Comparison of ENCODE assay signal across 10 mouse cellular contexts in the genomic region with DNA sequence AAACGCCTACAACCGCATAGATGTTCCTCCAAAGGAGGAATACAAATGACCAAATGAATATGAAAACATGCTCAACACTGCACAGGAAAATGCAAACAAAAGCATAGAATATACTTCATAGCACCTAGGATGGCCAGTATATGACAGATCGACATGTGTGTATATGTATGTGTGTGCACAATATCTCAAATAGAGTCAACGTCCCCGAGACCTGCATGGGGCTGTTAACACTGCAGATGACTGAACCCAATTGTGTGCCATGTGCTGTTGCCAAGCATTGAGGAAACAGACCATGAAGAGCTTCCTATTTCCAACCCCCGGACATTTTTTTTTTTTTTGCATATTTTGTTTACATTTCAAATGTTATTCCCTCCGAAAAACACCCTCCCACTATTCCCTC. TPM values are rescaled to one million over a fixed set of nuclear protein-coding genes. Genes with fewer than 3 reads are reported as not detected.
DNase-seq lines count a peak whose midpoint lies in the region; ATAC-seq and TF ChIP-seq lines count a peak whose summit lies in the region.
"Had no signal": no experiment of that assay in that cellular context is flagged by ENCODE, and none has a peak within 500 bp of the region (broad histone marks: within the 10 kb centered on the region; RNA-seq: fewer than 3 reads in every experiment).

No protein-coding gene starts in this region.

- no peak for DNase-seq in kidney, postnatal 10 days
- DNase-seq in G1E (ENCODE audit: low spot score): no peak
- no peak for DNase-seq in thymus, adult 2 months
- DNase-seq: kidney, adult 18-20 months; thymus, postnatal 36 days had no signal

- H3K36me3 ChIP-seq in kidney, embryonic 15.5 days: peaks cover 47% of the 10 kb centered on the region
- peaks cover 36% of the 10 kb centered on the region for H3K36me3 ChIP-seq in G1E (replicated peaks)
- H3K36me3 ChIP-seq in forebrain, embryonic 15.5 days: peaks cover 36% of the 10 kb centered on the region
- peaks cover 25% of the 10 kb centered on the region for H3K36me3 ChIP-seq in thymus, adult 2 months (ENCODE audit: control insufficient read depth, insufficient read depth, low read length)

- TF ChIP-seq CTCF in G1E (IDR thresholded peaks at IDR 0.05; ENCODE audit: low read depth, low read length): no peak
- TF ChIP-seq CTCF in thymus, adult 2 months (IDR thresholded peaks at IDR 0.05; ENCODE audit: borderline replicate concordance, control insufficient read depth, extremely low read depth, insufficient read depth, low read length, poor library complexity): no peak

- peak; percentile 47 for ATAC-seq in kidney, embryonic 15.5 days (replicated peaks; ENCODE audit: low FRiP score)
- peak; percentile 63 for ATAC-seq in G1E (ENCODE audit: extremely low read depth, insufficient number of reproducible peaks, low FRiP score, poor library complexity, severe bottlenecking)
- ATAC-seq in forebrain, embryonic 15.5 days (replicated peaks): 0 out of 2 replicates have a peak, but pooled peaks have one; percentile 26
- peak; percentile 65 for ATAC-seq in megakaryocyte progenitor cell, adult 5-6 weeks (replicated peaks; ENCODE audit: poor library complexity)
- no peak for ATAC-seq in CD4-positive, CD25-positive, alpha-beta regulatory T cell, adult 4 months
- ATAC-seq in erythroblast, adult 5-6 weeks (replicated peaks; ENCODE audit: low FRiP score, poor library complexity, severe bottlenecking): no peak

- no peak overlapping the region for H3K9ac ChIP-seq in kidney, embryonic 15.5 days
- no peak overlapping the region for H3K9ac ChIP-seq in forebrain, embryonic 15.5 days (replicated peaks)

- no peak overlapping the region for H3K4me3 ChIP-seq in kidney, embryonic 15.5 days (replicated peaks)
- no peak overlapping the region for H3K4me3 ChIP-seq in G1E (ENCODE audit: low read depth, low read length)
- no peak overlapping the region for H3K4me3 ChIP-seq in forebrain, embryonic 15.5 days
- no peak overlapping the region for H3K4me3 ChIP-seq in thymus, adult 2 months (ENCODE audit: control insufficient read depth, insufficient read depth, low read length)

- peak overlapping the region; percentile 92 for H3K27ac ChIP-seq in kidney, embryonic 15.5 days
- H3K27ac ChIP-seq in forebrain, embryonic 15.5 days (replicated peaks): no peak overlapping the region
- no peak overlapping the region for H3K27ac ChIP-seq in thymus, adult 2 months (ENCODE audit: control insufficient read depth, insufficient read depth, low read length)

- H3K27me3 ChIP-seq in kidney, embryonic 15.5 days: no peaks in the 10 kb centered on the region
- H3K27me3 ChIP-seq in G1E (ENCODE audit: insufficient read depth, low read length): no peaks in the 10 kb centered on the region
- no peaks in the 10 kb centered on the region for H3K27me3 ChIP-seq in forebrain, embryonic 15.5 days
- no peaks in the 10 kb centered on the region for H3K27me3 ChIP-seq in thymus, adult 2 months (ENCODE audit: control insufficient read depth, insufficient read depth, low read length)

- 30% methylated on average over 7 of the region's 7 CpGs for WGBS in kidney, embryonic 15.5 days
- 37% methylated on average over 7 of the region's 7 CpGs for WGBS in forebrain, embryonic 15.5 days
- 81% methylated on average over 7 of the region's 7 CpGs for WGBS in thymus, adult 2 months

- peaks cover 7% of the 10 kb centered on the region; the same call in 1 of the 2 replicates for H3K4me1 ChIP-seq in kidney, embryonic 15.5 days
- H3K4me1 ChIP-seq in G1E (ENCODE audit: insufficient read depth, low read depth, low read length): peaks cover 32% of the 10 kb centered on the region
- 0 out of 2 replicates have a peak, but pooled peaks cover 5% of the 10 kb centered on the region for H3K4me1 ChIP-seq in forebrain, embryonic 15.5 days
- H3K4me1 ChIP-seq in thymus, adult 2 months (replicated peaks; ENCODE audit: control insufficient read depth, insufficient read depth, low read length): no peaks in the 10 kb centered on the region

- H3K4me2 ChIP-seq in kidney, embryonic 15.5 days: no peak overlapping the region
- H3K4me2 ChIP-seq in forebrain, embryonic 15.5 days (replicated peaks): no peak overlapping the region

- no peak for TF ChIP-seq POLR2A in thymus, adult 2 months (IDR thresholded peaks at IDR 0.05; ENCODE audit: control insufficient read depth, extremely low read depth, insufficient read depth, low read length, poor library complexity)

- H3K9me3 ChIP-seq in kidney, embryonic 15.5 days (replicated peaks): no peaks in the 10 kb centered on the region
- no peaks in the 10 kb centered on the region for H3K9me3 ChIP-seq in G1E (replicated peaks)
- H3K9me3 ChIP-seq in forebrain, embryonic 15.5 days: no peaks in the 10 kb centered on the region

RNA-seq across cellular contexts. Expression of a gene that starts 20.4 kb away (rescaled TPM):
- polyA plus RNA-seq in kidney, embryonic 15.5 days (2015; fragmentation: Nextera tagmentation; extraction: Ambion mirVana): 91.2 and 91.8 TPM in 2 replicates
- total RNA-seq in G1E (2014; fragmentation: Nextera tagmentation) (73.2 and 79.4 TPM in 2 replicates), G1E (2017) (83.6 and 101 TPM in 2 replicates)
- 108 and 114 TPM in 2 replicates for polyA plus RNA-seq in G1E (2012)
- 150 and 159 TPM in 2 replicates for polyA plus RNA-seq in forebrain, embryonic 15.5 days (2015; fragmentation: Nextera tagmentation; extraction: Ambion mirVana)
- 63.4 and 63.5 TPM in 2 replicates for total RNA-seq in megakaryocyte progenitor cell, adult 5-6 weeks (2015)
- total RNA-seq in megakaryocyte progenitor cell, adult 5-6 weeks (2017): 39.9 and 57.8 TPM in 2 replicates
- 100 to 1,000 TPM in 1 of 2 experiments, 10 to 100 TPM in 1; 96.8 to 122 TPM for polyA plus RNA-seq in CD4-positive, CD25-positive, alpha-beta regulatory T cell, adult 4 months (2017; shearing (Covaris generic))
- 57.6 and 63.3 TPM in 2 replicates for polyA plus RNA-seq in thymus, adult 2 months (2012; rRNA removed)
- 12.3 and 19.0 TPM in 2 replicates for total RNA-seq in erythroblast, adult 5-6 weeks (2015; ENCODE audit: low replicate concordance)
- 29.1 and 35.3 TPM in 2 replicates for total RNA-seq in erythroblast, adult 5-6 weeks (2017; ENCODE audit: low replicate concordance)

RNA-seq across cellular contexts. Expression of a gene that starts 25.8 kb away (rescaled TPM):
- 105 and 114 TPM in 2 replicates for polyA plus RNA-seq in kidney, embryonic 15.5 days (2015; fragmentation: Nextera tagmentation; extraction: Ambion mirVana)
- total RNA-seq in G1E (2014; fragmentation: Nextera tagmentation) (165 and 172 TPM in 2 replicates), G1E (2017) (99.4 and 128 TPM in 2 replicates)
- polyA plus RNA-seq in G1E (2012): 79.8 and 99.9 TPM in 2 replicates
- polyA plus RNA-seq in forebrain, embryonic 15.5 days (2015; fragmentation: Nextera tagmentation; extraction: Ambion mirVana): 82.1 and 85.9 TPM in 2 replicates
- 81.5 and 94.1 TPM in 2 replicates for total RNA-seq in megakaryocyte progenitor cell, adult 5-6 weeks (2015)
- total RNA-seq in megakaryocyte progenitor cell, adult 5-6 weeks (2017): 88.4 and 137 TPM in 2 replicates
- polyA plus RNA-seq in CD4-positive, CD25-positive, alpha-beta regulatory T cell, adult 4 months (2017; shearing (Covaris generic)): 100 to 1,000 TPM in 1 of 2 experiments, 10 to 100 TPM in 1; 98.9 to 160 TPM
- polyA plus RNA-seq in thymus, adult 2 months (2012; rRNA removed): 32.2 and 34.0 TPM in 2 replicates
- total RNA-seq in erythroblast, adult 5-6 weeks (2015; ENCODE audit: low replicate concordance): 22.3 and 24.5 TPM in 2 replicates
- 23.3 and 40.4 TPM in 2 replicates for total RNA-seq in erythroblast, adult 5-6 weeks (2017; ENCODE audit: low replicate concordance)

RNA-seq across cellular contexts. Expression of a gene that starts 27.7 kb away (rescaled TPM):
- 33.5 and 34.4 TPM in 2 replicates for polyA plus RNA-seq in kidney, embryonic 15.5 days (2015; fragmentation: Nextera tagmentation; extraction: Ambion mirVana)
- 30.4 and 34.8 TPM in 2 replicates for total RNA-seq in G1E (2014; fragmentation: Nextera tagmentation)
- 31.2 and 33.2 TPM in 2 replicates for total RNA-seq in G1E (2017)
- 4.6 and 8.0 TPM in 2 replicates for polyA plus RNA-seq in G1E (2012)
- 15.7 TPM in 2 replicates for polyA plus RNA-seq in forebrain, embryonic 15.5 days (2015; fragmentation: Nextera tagmentation; extraction: Ambion mirVana)
- 23.4 and 29.8 TPM in 2 replicates for total RNA-seq in megakaryocyte progenitor cell, adult 5-6 weeks (2015)
- 16.4 and 20.9 TPM in 2 replicates for total RNA-seq in megakaryocyte progenitor cell, adult 5-6 weeks (2017)
- 10 to 100 TPM; 34.5 to 48.8 TPM for polyA plus RNA-seq in CD4-positive, CD25-positive, alpha-beta regulatory T cell, adult 4 months (2017; shearing (Covaris generic))
- polyA plus RNA-seq in thymus, adult 2 months (2012; rRNA removed): 5.2 and 5.9 TPM in 2 replicates
- 8.4 and 12.3 TPM in 2 replicates for total RNA-seq in erythroblast, adult 5-6 weeks (2015; ENCODE audit: low replicate concordance)
- total RNA-seq in erythroblast, adult 5-6 weeks (2017; ENCODE audit: low replicate concordance): 3.2 and 9.5 TPM in 2 replicates

RNA-seq across cellular contexts. Expression of a gene that starts 29.0 kb away (rescaled TPM):
- 79.3 and 79.4 TPM in 2 replicates for polyA plus RNA-seq in kidney, embryonic 15.5 days (2015; fragmentation: Nextera tagmentation; extraction: Ambion mirVana)
- total RNA-seq in G1E (2014; fragmentation: Nextera tagmentation) (32.7 and 33.7 TPM in 2 replicates), G1E (2017) (28.2 and 28.3 TPM in 2 replicates)
- 6.0 and 8.4 TPM in 2 replicates for polyA plus RNA-seq in G1E (2012)
- polyA plus RNA-seq in forebrain, embryonic 15.5 days (2015; fragmentation: Nextera tagmentation; extraction: Ambion mirVana): 99.4 and 102 TPM in 2 replicates
- 19.6 and 24.0 TPM in 2 replicates for total RNA-seq in megakaryocyte progenitor cell, adult 5-6 weeks (2015)
- 19.7 and 23.0 TPM in 2 replicates for total RNA-seq in megakaryocyte progenitor cell, adult 5-6 weeks (2017)
- 10 to 100 TPM; 28.5 to 38.4 TPM for polyA plus RNA-seq in CD4-positive, CD25-positive, alpha-beta regulatory T cell, adult 4 months (2017; shearing (Covaris generic))
- polyA plus RNA-seq in thymus, adult 2 months (2012; rRNA removed): 9.7 and 10.8 TPM in 2 replicates
- 18.6 and 22.2 TPM in 2 replicates for total RNA-seq in erythroblast, adult 5-6 weeks (2015; ENCODE audit: low replicate concordance)
- 19.2 and 21.2 TPM in 2 replicates for total RNA-seq in erythroblast, adult 5-6 weeks (2017; ENCODE audit: low replicate concordance)

RNA-seq across cellular contexts. Expression of a gene that starts 54.7 kb away (rescaled TPM):
- 70.5 and 75.2 TPM in 2 replicates for polyA plus RNA-seq in kidney, embryonic 15.5 days (2015; fragmentation: Nextera tagmentation; extraction: Ambion mirVana)
- total RNA-seq in G1E (2014; fragmentation: Nextera tagmentation) (147 and 162 TPM in 2 replicates), G1E (2017) (135 and 151 TPM in 2 replicates)
- 47.7 and 50.5 TPM in 2 replicates for polyA plus RNA-seq in G1E (2012)
- 32.3 and 37.2 TPM in 2 replicates for polyA plus RNA-seq in forebrain, embryonic 15.5 days (2015; fragmentation: Nextera tagmentation; extraction: Ambion mirVana)
- 123 and 138 TPM in 2 replicates for total RNA-seq in megakaryocyte progenitor cell, adult 5-6 weeks (2015)
- total RNA-seq in megakaryocyte progenitor cell, adult 5-6 weeks (2017): 120 and 162 TPM in 2 replicates
- 10 to 100 TPM; 28.9 to 38.7 TPM for polyA plus RNA-seq in CD4-positive, CD25-positive, alpha-beta regulatory T cell, adult 4 months (2017; shearing (Covaris generic))
- 67.8 and 68.0 TPM in 2 replicates for polyA plus RNA-seq in thymus, adult 2 months (2012; rRNA removed)
- 40.5 and 54.1 TPM in 2 replicates for total RNA-seq in erythroblast, adult 5-6 weeks (2015; ENCODE audit: low replicate concordance)
- total RNA-seq in erythroblast, adult 5-6 weeks (2017; ENCODE audit: low replicate concordance): 66.7 and 125 TPM in 2 replicates

Comparison
In these comparisons a context has a peak if more than half of its experiments do, and no peak if none do; other contexts are left out.
1. ATAC-seq: peak in kidney, embryonic 15.5 days (single experiment), G1E (single experiment), forebrain, embryonic 15.5 days (single experiment) and megakaryocyte progenitor cell, adult 5-6 weeks (single experiment); none in CD4-positive, CD25-positive, alpha-beta regulatory T cell, adult 4 months (single experiment) and erythroblast, adult 5-6 weeks (single experiment).